Mouse (Mus musculus) MEL (cell line): ENCODE measurements around the gene Acaa1b. TPM values are rescaled to one million over a fixed set of nuclear protein-coding genes. Genes with fewer than 3 reads are reported as not detected.

ENCODE experiments used
- DNase-seq: peaks from one replicate; pipeline ENCODE4 v3.0.0; 2011; ENCODE audit warnings: low read depth, low spot score
- H3K27ac ChIP-seq: 2 replicates; pipeline ENCODE4 v1.5.1; 2012; ENCODE audit warnings: low read depth, mild to moderate bottlenecking, control low read depth, low read length, moderate library complexity; ENCODE audit not compliant: control insufficient read depth
- H3K27me3 ChIP-seq, 2 experiments: fragments of 150-350 bp in 1 of 2; sonication (generic) in 1 of 2; 2 replicates each; pipeline ENCODE4 v1.6.1; 2012; ENCODE audit warnings: low read length in 2 of 2, mild to moderate bottlenecking in 2 of 2, improper control_type of control experiment in 1 of 2, moderate library complexity in 1 of 2; ENCODE audit not compliant: insufficient read depth in 2 of 2, control insufficient read depth in 1 of 2
- H3K36me3 ChIP-seq, 2 experiments: 2 replicates each; pipeline ENCODE4 v1.6.1; 2012 to 2014; ENCODE audit warnings: low read length in 2 of 2, improper control_type of control experiment in 1 of 2, inconsistent platforms in 1 of 2, mild to moderate bottlenecking in 1 of 2; ENCODE audit not compliant: insufficient read depth in 2 of 2, control insufficient read depth in 1 of 2
- H3K4me1 ChIP-seq, 2 experiments: fragments of 150-350 bp in 1 of 2; sonication (generic) in 1 of 2; 2 replicates each; pipeline ENCODE4 v1.6.1; 2012; ENCODE audit warnings: low read length in 2 of 2, improper control_type of control experiment in 1 of 2, mild to moderate bottlenecking in 1 of 2; ENCODE audit not compliant: insufficient read depth in 2 of 2, control insufficient read depth in 1 of 2
- H3K4me3 ChIP-seq, 2 experiments: fragments of 150-350 bp in 1 of 2; sonication (generic) in 1 of 2; 2 replicates each; pipeline ENCODE4 v1.5.1; 2012; ENCODE audit warnings: low read depth in 2 of 2, low read length in 2 of 2, mild to moderate bottlenecking in 2 of 2, moderate library complexity in 2 of 2, control low read depth in 1 of 2, improper control_type of control experiment in 1 of 2; ENCODE audit not compliant: control insufficient read depth in 1 of 2, insufficient read depth in 1 of 2
- H3K79me2 ChIP-seq: 2 replicates; pipeline ENCODE4 v1.6.1; 2012; ENCODE audit warnings: mild to moderate bottlenecking, low read length, moderate library complexity; ENCODE audit not compliant: control insufficient read depth, poor library complexity, insufficient read depth
- H3K9ac ChIP-seq: 2 replicates; pipeline ENCODE4 v1.6.1; 2012; ENCODE audit warnings: low read depth, mild to moderate bottlenecking, control low read depth, low read length, moderate library complexity; ENCODE audit not compliant: control insufficient read depth, poor library complexity, severe bottlenecking
- H3K9me3 ChIP-seq: fragments of 150-350 bp; sonication (generic); replicated peaks from 2 replicates; pipeline ENCODE4 v1.6.1; 2012; ENCODE audit warnings: mild to moderate bottlenecking, low read length, improper control_type of control experiment, moderate library complexity; ENCODE audit not compliant: insufficient read depth
- BHLHE40 ChIP-seq: IDR thresholded peaks from 2 replicates; pipeline ENCODE4 v1.6.1; 2012; ENCODE audit warnings: low read depth, mild to moderate bottlenecking, inconsistent platforms, low read length, improper control_type of control experiment, borderline replicate concordance
- CHD1 ChIP-seq: IDR thresholded peaks from 2 replicates; pipeline ENCODE4 v1.6.1; 2012; ENCODE audit warnings: low read depth, mild to moderate bottlenecking, inconsistent platforms, low read length, improper control_type of control experiment
- CHD2 ChIP-seq: IDR thresholded peaks from 2 replicates; pipeline ENCODE4 v1.6.1; 2011; ENCODE audit warnings: low read length, improper control_type of control experiment
- ELF1 ChIP-seq: IDR thresholded peaks from 2 replicates; pipeline ENCODE4 v1.6.1; 2014; ENCODE audit warnings: low read depth, mild to moderate bottlenecking, inconsistent platforms, low read length, improper control_type of control experiment, moderate library complexity
- EP300 ChIP-seq, 2 experiments: IDR thresholded peaks; 2 replicates each; pipeline ENCODE4 v1.6.1; 2011; ENCODE audit warnings: improper control_type of control experiment in 2 of 2, low read length in 2 of 2, low read depth in 1 of 2, mild to moderate bottlenecking in 1 of 2
- ETS1 ChIP-seq: IDR thresholded peaks from 2 replicates; pipeline ENCODE4 v1.6.1; 2012; ENCODE audit warnings: low read depth, mild to moderate bottlenecking, inconsistent platforms, low read length, improper control_type of control experiment, moderate library complexity
- GABPA ChIP-seq: IDR thresholded peaks from 2 replicates; pipeline ENCODE4 v1.6.1; 2012; ENCODE audit warnings: low read depth, mild to moderate bottlenecking, inconsistent platforms, low read length, improper control_type of control experiment, moderate library complexity
- GATA1 ChIP-seq: IDR thresholded peaks from 2 replicates; pipeline ENCODE4 v1.6.1; 2011; ENCODE audit warnings: low read depth, low read length, improper control_type of control experiment
- HCFC1 ChIP-seq: IDR thresholded peaks from 2 replicates; pipeline ENCODE4 v1.6.1; 2012; ENCODE audit warnings: low read depth, mild to moderate bottlenecking, inconsistent platforms, low read length, improper control_type of control experiment, moderate library complexity
- JUND ChIP-seq: IDR thresholded peaks from 2 replicates; pipeline ENCODE4 v1.6.1; 2011; ENCODE audit warnings: low read depth, mild to moderate bottlenecking, improper control_type of control experiment, low read length
- KAT2A ChIP-seq: conservative IDR thresholded peaks from 2 replicates; pipeline ENCODE4 v1.6.1; 2012; ENCODE audit warnings: low read depth, low read length, improper control_type of control experiment, inconsistent platforms
- MAFK ChIP-seq: IDR thresholded peaks from 2 replicates; pipeline ENCODE4 v1.6.1; 2011; ENCODE audit warnings: low read depth, mild to moderate bottlenecking, low read length, improper control_type of control experiment, borderline replicate concordance
- MAZ ChIP-seq: IDR thresholded peaks from 2 replicates; pipeline ENCODE4 v1.6.1; 2012; ENCODE audit warnings: low read depth, mild to moderate bottlenecking, inconsistent platforms, low read length, improper control_type of control experiment
- MEF2A ChIP-seq: IDR thresholded peaks from 2 replicates; pipeline ENCODE4 v1.6.1; 2014; ENCODE audit warnings: low read depth, mild to moderate bottlenecking, inconsistent platforms, low read length, improper control_type of control experiment; ENCODE audit not compliant: poor library complexity, insufficient replicate concordance, severe bottlenecking; ENCODE audit errors: extremely low read depth
- MXI1 ChIP-seq: IDR thresholded peaks from 2 replicates; pipeline ENCODE4 v1.6.1; 2011; ENCODE audit warnings: mild to moderate bottlenecking, low read depth, low read length, improper control_type of control experiment
- MYB ChIP-seq: IDR thresholded peaks from 2 replicates; pipeline ENCODE4 v1.6.1; 2011; ENCODE audit warnings: mild to moderate bottlenecking, low read depth, low read length, improper control_type of control experiment
- MYC ChIP-seq: IDR thresholded peaks from 2 replicates; pipeline ENCODE4 v1.6.1; 2011; ENCODE audit warnings: low read depth, mild to moderate bottlenecking, low read length, improper control_type of control experiment, moderate library complexity
- NELFE ChIP-seq: IDR thresholded peaks from 2 replicates; pipeline ENCODE4 v1.6.1; 2011; ENCODE audit warnings: low read depth, low read length, improper control_type of control experiment
- NRF1 ChIP-seq: IDR thresholded peaks from 2 replicates; pipeline ENCODE4 v1.6.1; 2014; ENCODE audit warnings: low read depth, mild to moderate bottlenecking, inconsistent platforms, low read length, improper control_type of control experiment, moderate library complexity; ENCODE audit not compliant: poor library complexity, insufficient read depth, severe bottlenecking
- POLR2A ChIP-seq, 2 experiments: IDR thresholded peaks; 2 replicates each; pipeline ENCODE4 v1.6.1; 2011 to 2012; ENCODE audit warnings: low read length in 2 of 2, mild to moderate bottlenecking in 2 of 2, control low read depth in 1 of 2, improper control_type of control experiment in 1 of 2, low read depth in 1 of 2, moderate library complexity in 1 of 2; ENCODE audit not compliant: control insufficient read depth in 1 of 2, insufficient read depth in 1 of 2, poor library complexity in 1 of 2
- POLR2AphosphoS2 ChIP-seq: IDR thresholded peaks from 2 replicates; pipeline ENCODE4 v1.6.1; 2011; ENCODE audit warnings: low read length, improper control_type of control experiment
- POLR2AphosphoS5 ChIP-seq: IDR thresholded peaks from 2 replicates; pipeline ENCODE4 v1.6.1; 2012; ENCODE audit warnings: low read depth, borderline replicate concordance, mild to moderate bottlenecking, inconsistent platforms, low read length, moderate library complexity, mixed read lengths
- RAD21 ChIP-seq: IDR thresholded peaks from 2 replicates; pipeline ENCODE4 v1.6.1; 2011; ENCODE audit warnings: mild to moderate bottlenecking, low read depth, low read length, improper control_type of control experiment
- SIN3A ChIP-seq: IDR thresholded peaks from 2 replicates; pipeline ENCODE4 v1.6.1; 2012; ENCODE audit warnings: low read length, improper control_type of control experiment, inconsistent platforms
- SMC3 ChIP-seq: IDR thresholded peaks from 2 replicates; pipeline ENCODE4 v1.6.1; 2011; ENCODE audit warnings: low read depth, low read length, improper control_type of control experiment
- TBP ChIP-seq: IDR thresholded peaks from 2 replicates; pipeline ENCODE4 v1.8.0; 2011; ENCODE audit warnings: low read depth, low read length, improper control_type of control experiment
- TCF12 ChIP-seq: IDR thresholded peaks from 2 replicates; pipeline ENCODE4 v1.6.1; 2014; ENCODE audit warnings: low read depth, mild to moderate bottlenecking, inconsistent platforms, low read length, improper control_type of control experiment, moderate library complexity
- USF1 ChIP-seq: IDR thresholded peaks from 2 replicates; pipeline ENCODE4 v1.6.1; 2014; ENCODE audit warnings: low read depth, mild to moderate bottlenecking, inconsistent platforms, low read length, improper control_type of control experiment, moderate library complexity
- USF2 ChIP-seq, 2 experiments: IDR thresholded peaks; 2 replicates each; pipeline ENCODE4 v1.6.1; 2011 to 2012; ENCODE audit warnings: improper control_type of control experiment in 2 of 2, low read length in 2 of 2, borderline replicate concordance in 1 of 2, inconsistent platforms in 1 of 2, low read depth in 1 of 2, mild to moderate bottlenecking in 1 of 2; ENCODE audit not compliant: insufficient read depth in 1 of 2
- ZC3H11A ChIP-seq: IDR thresholded peaks from 2 replicates; pipeline ENCODE4 v1.6.1; 2012; ENCODE audit warnings: low read depth, mild to moderate bottlenecking, inconsistent platforms, low read length, improper control_type of control experiment
- polyA plus RNA-seq, 2 experiments: library from polyadenylated mRNA; stranded (reverse) in 1 of 2; unstranded in 1 of 2; fragments of >175 nt in 1 of 2; fragments of >200 nt in 1 of 2; gene quantifications; 2 replicates each; pipeline versions ENCODE4 v1.2.1 to v1.2.4; 2012; ENCODE audit warnings: low replicate concordance in 2 of 2, low read depth in 1 of 2; ENCODE audit not compliant: insufficient read length in 2 of 2, insufficient read depth in 1 of 2, missing spikeins in 1 of 2
- total RNA-seq: library from RNA; depleted of rRNA; stranded (reverse); fragments of 300-350 nt; gene quantifications from 2 replicates; pipeline ENCODE4 v1.2.3, GENCODE M21; 2012

Gene Acaa1b
- total and polyA plus RNA-seq, 3 experiments: 1.3 to 1.9 TPM; not detected in 1

GRCm38 (mm10) chr9:119181241-119181728 lies 24.4 kb upstream of the Acaa1b start:
- Histone ChIP-seq H3K9ac (no peak overlapping the region), H3K27me3 (0 out of 4 replicates have a peak, but pooled peaks cover 0 to 1% of the 10 kb centered on the region in 2 experiments), H3K79me2 (no peaks in the 10 kb centered on the region), H3K4me1 (peaks cover 0 to 11% of the 10 kb centered on the region in 2 experiments; a peak in 2 of 4 replicates), H3K9me3 (no peaks in the 10 kb centered on the region), H3K4me3 (no peak overlapping the region), H3K27ac (no peak overlapping the region), H3K36me3 (no peaks in the 10 kb centered on the region)
- no peak for TF ChIP-seq MYC
- no peak for TF ChIP-seq SMC3
- TF ChIP-seq KAT2A: no peak
- no peak for TF ChIP-seq NRF1
- TF ChIP-seq ETS1: no peak
- no peak for TF ChIP-seq USF2 (IDR thresholded peaks at IDR 0.05; ENCODE audit: borderline replicate concordance in 1 of 2, insufficient read depth in 1 of 2, low read depth in 1 of 2, low read length in 2 of 2)
- no peak for TF ChIP-seq RAD21
- TF ChIP-seq TCF12: no peak
- no peak for TF ChIP-seq MYB
- TF ChIP-seq CHD1: no peak
- no peak for TF ChIP-seq POLR2A (IDR thresholded peaks at IDR 0.05; ENCODE audit: control insufficient read depth in 1 of 2, insufficient read depth in 1 of 2, low read depth in 1 of 2, low read length in 2 of 2, poor library complexity in 1 of 2)
- TF ChIP-seq USF1: no peak
- no peak for TF ChIP-seq MAZ
- TF ChIP-seq EP300 (IDR thresholded peaks at IDR 0.05; ENCODE audit: low read depth in 1 of 2, low read length in 2 of 2): no peak
- TF ChIP-seq NELFE: no peak
- no peak for DNase-seq

- Histone ChIP-seq H3K36me3 (no peaks in the 10 kb centered on the region), H3K27me3 (0 out of 4 replicates have a peak, but pooled peaks cover 0 to 1% of the 10 kb centered on the region in 2 experiments), H3K27ac (no peak overlapping the region), H3K4me1 (peaks cover 0 to 11% of the 10 kb centered on the region in 2 experiments; a peak in 2 of 4 replicates), H3K79me2 (no peaks in the 10 kb centered on the region), H3K4me3 (no peak overlapping the region), H3K9me3 (no peaks in the 10 kb centered on the region), H3K9ac (no peak overlapping the region)
- peak; percentile 86 for DNase-seq
- no peak for TF ChIP-seq NELFE
- 0 out of 2 replicates have a peak, but pooled peaks have one; percentile 39 for TF ChIP-seq TBP
- TF ChIP-seq POLR2A (IDR thresholded peaks at IDR 0.05; ENCODE audit: control insufficient read depth in 1 of 2, insufficient read depth in 1 of 2, low read depth in 1 of 2, low read length in 2 of 2, poor library complexity in 1 of 2): no peak
- peak; percentile 30; the same call in 1 of the 2 replicates for TF ChIP-seq SIN3A
- TF ChIP-seq ZC3H11A: no peak
- no peak for TF ChIP-seq HCFC1
- TF ChIP-seq POLR2AphosphoS5: no peak
- TF ChIP-seq RAD21: no peak
- TF ChIP-seq EP300 (IDR thresholded peaks at IDR 0.05; ENCODE audit: low read depth in 1 of 2, low read length in 2 of 2): peak; percentile 47 to 54
- no peak for TF ChIP-seq MAFK
- no peak for TF ChIP-seq JUND
- no peak for TF ChIP-seq KAT2A
- TF ChIP-seq MYB: no peak
- peak; percentile 64 for TF ChIP-seq GATA1
- 0 out of 2 replicates have a peak, but pooled peaks have one; percentile 15 for TF ChIP-seq ELF1
- TF ChIP-seq MEF2A: no peak
- no peak for TF ChIP-seq ETS1
- no peak for TF ChIP-seq BHLHE40
- no peak for TF ChIP-seq MXI1
- TF ChIP-seq USF1: no peak
- no peak for TF ChIP-seq CHD2
- TF ChIP-seq GABPA: no peak
- TF ChIP-seq MAZ: peak; percentile 38; the same call in 1 of the 2 replicates
- no peak for TF ChIP-seq POLR2AphosphoS2
Measured at GRCm38 (mm10) chr9:119179292-119179691, 22.4 kb upstream of the Acaa1b start.
